Mouse (Mus musculus): ENCODE data around the gene Gm11444. TPM values are rescaled to one million over a fixed set of nuclear protein-coding genes. Genes with fewer than 3 reads are reported as not detected.

The Gm11444 gene
- polyA plus RNA-seq, 1 experiment: not detected

GRCm38 (mm10) chr11:85884498-85884897 is 34.4 kb upstream of the Gm11444 start:
- Histone ChIP-seq H3K4me3 (replicated peaks) (no peak overlapping the region), H3K9me3 (ENCODE audit: control insufficient read depth, low read length) (no peaks in the 10 kb centered on the region; the same call in 1 of the 2 replicates), H3K4me1 (ENCODE audit: control insufficient read depth) (no peaks in the 10 kb centered on the region), H3K36me3 (ENCODE audit: control insufficient read depth) (no peaks in the 10 kb centered on the region), H3K27me3 (ENCODE audit: control insufficient read depth) (peaks cover 87% of the 10 kb centered on the region)
- TF ChIP-seq TAL1 (IDR thresholded peaks at IDR 0.05; ENCODE audit: low read length) (no peak), GATA1 (IDR thresholded peaks at IDR 0.05; ENCODE audit: low read length) (no peak)

- Histone ChIP-seq H3K4me1 (ENCODE audit: control insufficient read depth) (no peaks in the 10 kb centered on the region), H3K36me3 (ENCODE audit: control insufficient read depth) (no peaks in the 10 kb centered on the region), H3K4me3 (replicated peaks) (no peak overlapping the region), H3K9me3 (ENCODE audit: control insufficient read depth, low read length) (no peaks in the 10 kb centered on the region), H3K27me3 (ENCODE audit: control insufficient read depth) (peaks cover 22% of the 10 kb centered on the region)
- no peak for TF ChIP-seq GATA1 (IDR thresholded peaks at IDR 0.05; ENCODE audit: low read length)
- TF ChIP-seq TAL1 (IDR thresholded peaks at IDR 0.05; ENCODE audit: low read length): no peak
Observed at GRCm38 (mm10) chr11:85876059-85876788, 26.1 kb upstream of the Gm11444 start.

GRCm38 (mm10) chr11:85864363-85864762 is 14.2 kb upstream of the Gm11444 start:
- H3K9me3 ChIP-seq (ENCODE audit: control insufficient read depth, low read length): no peaks in the 10 kb centered on the region
- H3K4me1 ChIP-seq (ENCODE audit: control insufficient read depth): no peaks in the 10 kb centered on the region
- H3K4me3 ChIP-seq (replicated peaks): no peak overlapping the region
- TF ChIP-seq GATA1 (IDR thresholded peaks at IDR 0.05; ENCODE audit: low read length) (no peak), TAL1 (IDR thresholded peaks at IDR 0.05; ENCODE audit: low read length) (no peak)
- H3K36me3 ChIP-seq (ENCODE audit: control insufficient read depth): no peaks in the 10 kb centered on the region
- H3K27me3 ChIP-seq (ENCODE audit: control insufficient read depth): no peaks in the 10 kb centered on the region

- H3K4me3 ChIP-seq (replicated peaks): no peak overlapping the region
- TF ChIP-seq GATA1 (IDR thresholded peaks at IDR 0.05; ENCODE audit: low read length) (no peak), TAL1 (IDR thresholded peaks at IDR 0.05; ENCODE audit: low read length) (no peak)
- no peaks in the 10 kb centered on the region for H3K27me3 ChIP-seq (ENCODE audit: control insufficient read depth)
- no peaks in the 10 kb centered on the region for H3K36me3 ChIP-seq (ENCODE audit: control insufficient read depth)
- no peaks in the 10 kb centered on the region for H3K4me1 ChIP-seq (ENCODE audit: control insufficient read depth)
- no peaks in the 10 kb centered on the region for H3K9me3 ChIP-seq (ENCODE audit: control insufficient read depth, low read length)
Observed at GRCm38 (mm10) chr11:85857997-85858698, 8.0 kb upstream of the Gm11444 start.

GRCm38 (mm10) chr11:85850758-85851157 is 625 bp upstream of the Gm11444 start:
- peaks cover 6% of the 10 kb centered on the region for H3K4me1 ChIP-seq (ENCODE audit: control insufficient read depth)

GRCm38 (mm10) chr11:85849037-85849436 is 1.1 kb downstream of the Gm11444 start:
- peaks cover 59% of the 10 kb centered on the region for H3K27me3 ChIP-seq (ENCODE audit: control insufficient read depth)
- peaks cover 13% of the 10 kb centered on the region for H3K4me1 ChIP-seq (ENCODE audit: control insufficient read depth)
- H3K36me3 ChIP-seq (ENCODE audit: control insufficient read depth): no peaks in the 10 kb centered on the region
- H3K4me3 ChIP-seq (replicated peaks): no peak overlapping the region
- no peaks in the 10 kb centered on the region; the same call in 1 of the 2 replicates for H3K9me3 ChIP-seq (ENCODE audit: control insufficient read depth, low read length)
- TF ChIP-seq GATA1 (IDR thresholded peaks at IDR 0.05; ENCODE audit: low read length) (no peak), TAL1 (IDR thresholded peaks at IDR 0.05; ENCODE audit: low read length) (no peak)

More at GRCm38 (mm10) chr11:85850758-85851157, 625 bp upstream of the Gm11444 start:
- Histone ChIP-seq H3K4me3 (replicated peaks) (no peak overlapping the region), H3K36me3 (ENCODE audit: control insufficient read depth) (no peaks in the 10 kb centered on the region), H3K27me3 (ENCODE audit: control insufficient read depth) (peaks cover 42% of the 10 kb centered on the region), H3K9me3 (ENCODE audit: control insufficient read depth, low read length) (no peaks in the 10 kb centered on the region)
- TF ChIP-seq GATA1 (IDR thresholded peaks at IDR 0.05; ENCODE audit: low read length) (no peak), TAL1 (IDR thresholded peaks at IDR 0.05; ENCODE audit: low read length) (no peak)

- H3K4me3 ChIP-seq (replicated peaks): no peak overlapping the region
- TF ChIP-seq TAL1 (IDR thresholded peaks at IDR 0.05; ENCODE audit: low read length): no peak
- TF ChIP-seq GATA1 (IDR thresholded peaks at IDR 0.05; ENCODE audit: low read length): no peak
- no peaks in the 10 kb centered on the region for H3K36me3 ChIP-seq (ENCODE audit: control insufficient read depth)
- H3K9me3 ChIP-seq (ENCODE audit: control insufficient read depth, low read length): peaks cover 9% of the 10 kb centered on the region; the same call in 1 of the 2 replicates
- H3K27me3 ChIP-seq (ENCODE audit: control insufficient read depth): peaks cover 85% of the 10 kb centered on the region
- H3K4me1 ChIP-seq (ENCODE audit: control insufficient read depth): peaks cover 33% of the 10 kb centered on the region
Observed at GRCm38 (mm10) chr11:85846509-85846908, 3.6 kb downstream of the Gm11444 start.

- TF ChIP-seq GATA1 (IDR thresholded peaks at IDR 0.05; ENCODE audit: low read length): no peak
- no peak for TF ChIP-seq TAL1 (IDR thresholded peaks at IDR 0.05; ENCODE audit: low read length)
- peaks cover 13% of the 10 kb centered on the region; the same call in 1 of the 2 replicates for H3K9me3 ChIP-seq (ENCODE audit: control insufficient read depth, low read length)
- no peaks in the 10 kb centered on the region for H3K36me3 ChIP-seq (ENCODE audit: control insufficient read depth)
- H3K4me3 ChIP-seq (replicated peaks): no peak overlapping the region
- peaks cover 33% of the 10 kb centered on the region for H3K4me1 ChIP-seq (ENCODE audit: control insufficient read depth)
- peaks cover 88% of the 10 kb centered on the region for H3K27me3 ChIP-seq (ENCODE audit: control insufficient read depth)
Observed at GRCm38 (mm10) chr11:85845921-85846320, 4.2 kb downstream of the Gm11444 start.

GRCm38 (mm10) chr11:85844971-85845370 is 5.2 kb downstream of the Gm11444 start:
- no peak overlapping the region for H3K4me3 ChIP-seq (replicated peaks)
- H3K9me3 ChIP-seq (ENCODE audit: control insufficient read depth, low read length): peaks cover 22% of the 10 kb centered on the region; the same call in 1 of the 2 replicates
- peaks cover 90% of the 10 kb centered on the region for H3K27me3 ChIP-seq (ENCODE audit: control insufficient read depth)
- H3K4me1 ChIP-seq (ENCODE audit: control insufficient read depth): peaks cover 33% of the 10 kb centered on the region
- no peak for TF ChIP-seq TAL1 (IDR thresholded peaks at IDR 0.05; ENCODE audit: low read length)
- no peak for TF ChIP-seq GATA1 (IDR thresholded peaks at IDR 0.05; ENCODE audit: low read length)
- H3K36me3 ChIP-seq (ENCODE audit: control insufficient read depth): no peaks in the 10 kb centered on the region

Data from erythroblast, embryonic 14.5 days (primary cell).